Mouse (Mus musculus) neural tube, embryonic 11.5 days (tissue): ENCODE results near the gene Hspa2. TPM values are rescaled to one million over a fixed set of nuclear protein-coding genes. Genes with fewer than 3 reads are reported as not detected.

Experiments
- ATAC-seq: fragments of 200-750 bp; cut with Nextera tagmentation; 2 replicates; pipeline ENCODE4 v1.8.0; 2017; ENCODE audit warnings: moderate number of reproducible peaks, mild to moderate bottlenecking, moderate TSS enrichment, moderate library complexity; ENCODE audit not compliant: insufficient read depth, low FRiP score, low TSS enrichment
- DNase-seq: peaks from one replicate; pipeline ENCODE4 v3.0.0-alpha.2; 2015; ENCODE audit warnings: low spot score
- H3K27ac ChIP-seq: fragments of 300-500 bp; sonication (generic); 2 replicates; pipeline ENCODE4 v1.5.1; 2014; ENCODE audit warnings: low read depth, mild to moderate bottlenecking, low read length
- H3K27me3 ChIP-seq: fragments of 300-500 bp; sonication (generic); 2 replicates; pipeline ENCODE4 v1.6.1; 2014; ENCODE audit warnings: mild to moderate bottlenecking, low read length, mixed read lengths; ENCODE audit not compliant: control insufficient read depth, insufficient read depth
- H3K36me3 ChIP-seq: fragments of 300-500 bp; sonication (generic); 2 replicates; pipeline ENCODE4 v1.6.1; 2014; ENCODE audit warnings: mild to moderate bottlenecking, low read length, moderate library complexity, mixed read lengths; ENCODE audit not compliant: control insufficient read depth, insufficient read depth
- H3K4me1 ChIP-seq: fragments of 300-500 bp; sonication (generic); 2 replicates; pipeline ENCODE4 v1.6.1; 2014; ENCODE audit warnings: low read length, mixed read lengths; ENCODE audit not compliant: control insufficient read depth, insufficient read depth
- H3K4me2 ChIP-seq: fragments of 300-500 bp; sonication (generic); 2 replicates; pipeline ENCODE4 v1.6.1; 2014; ENCODE audit warnings: low read depth, mild to moderate bottlenecking, moderate library complexity
- H3K4me3 ChIP-seq: fragments of 300-500 bp; sonication (generic); 2 replicates; pipeline ENCODE4 v1.5.1; 2014; ENCODE audit warnings: low read depth, low read length
- H3K9ac ChIP-seq: fragments of 300-500 bp; sonication (generic); 2 replicates; pipeline ENCODE4 v1.6.1; 2014; ENCODE audit warnings: mild to moderate bottlenecking, low read length
- H3K9me3 ChIP-seq: fragments of 300-500 bp; sonication (generic); 2 replicates; pipeline ENCODE4 v1.6.1; 2016; ENCODE audit warnings: low read length; ENCODE audit not compliant: control insufficient read depth
- WGBS: fragments of 180-500 bp; shearing (Covaris S2); extraction: QIAGEN DNeasy Blood & Tissue Kit; methylation state at CpG from one replicate; pipeline ENCODE4 v1.1.7; 2014; 5-methylcytosine and 5-hydroxymethylcytosine counted together
- polyA plus RNA-seq: library from polyadenylated mRNA; unstranded; fragments of >200 nt; fragmentation: Nextera tagmentation; extraction: Ambion mirVana; gene quantifications from 2 replicates; pipeline ENCODE4 v1.2.1, GENCODE M21; 2014

Hspa2 gene
- polyA plus RNA-seq = 5.1 and 6.0 TPM in 2 replicates

- ATAC-seq (peak; percentile 96), DNase-seq (peak; percentile 99)
- Histone ChIP-seq H3K9me3 (no peaks in the 10 kb centered on the region), H3K27me3 (peaks cover 36% of the 10 kb centered on the region), H3K27ac (peak within 1 kb of the TSS; percentile 78), H3K4me1 (peaks cover 6% of the 10 kb centered on the region), H3K9ac (peak within 1 kb of the TSS; percentile 66), H3K4me3 (peak within 1 kb of the TSS; percentile 63), H3K36me3 (no peaks in the 10 kb centered on the region), H3K4me2 (peak within 1 kb of the TSS; percentile 75)
- WGBS = under 1% methylated on average over 54 of the region's 54 CpGs
Observed at GRCm38 (mm10) chr12:76403886-76404537, at the start of gene Hspa2. Gene Hspa2 (plus strand): TSS chr12:76404176.

- Histone ChIP-seq H3K4me3 (no peak overlapping the region), H3K4me2 (no peak overlapping the region), H3K9ac (no peak overlapping the region), H3K27ac (no peak overlapping the region), H3K4me1 (no peaks in the 10 kb centered on the region), H3K27me3 (no peaks in the 10 kb centered on the region), H3K9me3 (no peaks in the 10 kb centered on the region), H3K36me3 (no peaks in the 10 kb centered on the region)
- 56% methylated on average over 1 of the region's 1 CpGs for WGBS
- DNase-seq = no peak
- ATAC-seq = no peak
Observed at GRCm38 (mm10) chr12:76360868-76361267, 43.1 kb upstream of the Hspa2 start.

GRCm38 (mm10) chr12:76361405-76362302, 42.3 kb upstream of the Hspa2 start:
- Histone ChIP-seq H3K4me3 (no peak overlapping the region), H3K27me3 (no peaks in the 10 kb centered on the region), H3K9me3 (no peaks in the 10 kb centered on the region), H3K36me3 (no peaks in the 10 kb centered on the region), H3K4me2 (no peak overlapping the region), H3K27ac (no peak overlapping the region), H3K4me1 (no peaks in the 10 kb centered on the region; the same call in 1 of the 2 replicates), H3K9ac (no peak overlapping the region)
- ATAC-seq (no peak), DNase-seq (no peak)
- 75% methylated on average over 9 of the region's 9 CpGs for WGBS

GRCm38 (mm10) chr12:76362303-76362676, 41.7 kb upstream of the Hspa2 start:
- no peak overlapping the region for H3K9ac ChIP-seq
- H3K27ac ChIP-seq = no peak overlapping the region
- H3K9me3 ChIP-seq = no peaks in the 10 kb centered on the region
- ATAC-seq (no peak), DNase-seq (no peak)
- WGBS = 93% methylated on average over 9 of the region's 9 CpGs
- no peak overlapping the region for H3K4me3 ChIP-seq
- H3K4me2 ChIP-seq = no peak overlapping the region
- H3K27me3 ChIP-seq = no peaks in the 10 kb centered on the region
- H3K36me3 ChIP-seq = no peaks in the 10 kb centered on the region
- H3K4me1 ChIP-seq = peaks cover 6% of the 10 kb centered on the region

- no peak overlapping the region for H3K9ac ChIP-seq
- H3K9me3 ChIP-seq = no peaks in the 10 kb centered on the region
- H3K27ac ChIP-seq = no peak overlapping the region
- no peak overlapping the region for H3K4me3 ChIP-seq
- H3K4me2 ChIP-seq = no peak overlapping the region
- H3K4me1 ChIP-seq = peaks cover 20% of the 10 kb centered on the region
- DNase-seq (no peak), ATAC-seq (no peak)
- 89% methylated on average over 3 of the region's 3 CpGs for WGBS
- H3K36me3 ChIP-seq = no peaks in the 10 kb centered on the region
- no peaks in the 10 kb centered on the region for H3K27me3 ChIP-seq
Observed at GRCm38 (mm10) chr12:76366276-76366675, 37.7 kb upstream of the Hspa2 start.

- WGBS = 15% methylated on average over 14 of the region's 14 CpGs
- peaks cover 26% of the 10 kb centered on the region for H3K4me1 ChIP-seq
- H3K27me3 ChIP-seq = no peaks in the 10 kb centered on the region
- no peaks in the 10 kb centered on the region for H3K9me3 ChIP-seq
- no peaks in the 10 kb centered on the region for H3K36me3 ChIP-seq
- H3K27ac ChIP-seq = 0 out of 2 replicates have a peak overlapping the region, but pooled peaks have one; percentile 20
- ATAC-seq (no peak), DNase-seq (peak; percentile 51)
- H3K4me2 ChIP-seq = peak overlapping the region; percentile 89
- H3K4me3 ChIP-seq = peak overlapping the region; percentile 86; the same call in 1 of the 2 replicates
- H3K9ac ChIP-seq = peak overlapping the region; percentile 12; the same call in 1 of the 2 replicates
Observed at GRCm38 (mm10) chr12:76367096-76367995, 36.6 kb upstream of the Hspa2 start.

- ATAC-seq (no peak), DNase-seq (no peak)
- H3K4me1 ChIP-seq = peaks cover 27% of the 10 kb centered on the region
- H3K27ac ChIP-seq = peak overlapping the region; percentile 98; the same call in 1 of the 2 replicates
- peak overlapping the region; percentile 89 for H3K4me2 ChIP-seq
- H3K27me3 ChIP-seq = no peaks in the 10 kb centered on the region
- H3K36me3 ChIP-seq = no peaks in the 10 kb centered on the region
- peak overlapping the region; percentile 99 for H3K9ac ChIP-seq
- peak overlapping the region; percentile 86 for H3K4me3 ChIP-seq
- H3K9me3 ChIP-seq = no peaks in the 10 kb centered on the region
- 7% methylated on average over 9 of the region's 9 CpGs for WGBS
Observed at GRCm38 (mm10) chr12:76368201-76368789, 35.7 kb upstream of the Hspa2 start.

GRCm38 (mm10) chr12:76368790-76369205, 35.2 kb upstream of the Hspa2 start:
- DNase-seq (peak; percentile 72), ATAC-seq (peak; percentile 29)
- under 1% methylated on average over 26 of the region's 26 CpGs for WGBS
- no peaks in the 10 kb centered on the region for H3K9me3 ChIP-seq
- peak overlapping the region; percentile 89 for H3K4me2 ChIP-seq
- H3K4me3 ChIP-seq = peak overlapping the region; percentile 86
- H3K4me1 ChIP-seq = peaks cover 27% of the 10 kb centered on the region
- peak overlapping the region; percentile 99 for H3K9ac ChIP-seq
- H3K27ac ChIP-seq = peak overlapping the region; percentile 98
- no peaks in the 10 kb centered on the region for H3K27me3 ChIP-seq
- no peaks in the 10 kb centered on the region for H3K36me3 ChIP-seq
